Mouse (Mus musculus) embryonic facial prominence, embryonic 11.5 days (tissue): ENCODE data around the gene Lrrc72. TPM values are rescaled to one million over a fixed set of nuclear protein-coding genes. Genes with fewer than 3 reads are reported as not detected.

Source experiments
- ATAC-seq: fragments of 200-750 bp; cut with Nextera tagmentation; replicated peaks from 2 replicates; pipeline ENCODE4 v1.8.0; 2017; ENCODE audit warnings: low read depth; ENCODE audit not compliant: insufficient number of reproducible peaks, low FRiP score, low TSS enrichment
- DNase-seq: peaks from one replicate; pipeline ENCODE4 v3.0.0-alpha.2; 2015; ENCODE audit warnings: low spot score
- H3K27ac ChIP-seq: fragments of 300-500 bp; sonication (generic); replicated peaks from 2 replicates; pipeline ENCODE4 v1.5.1; 2014; ENCODE audit warnings: mild to moderate bottlenecking, low read depth, low read length, control low read depth
- H3K27me3 ChIP-seq: fragments of 300-500 bp; sonication (generic); 2 replicates; pipeline ENCODE4 v1.6.1; 2014; ENCODE audit warnings: mild to moderate bottlenecking, low read length, moderate library complexity, mixed read lengths; ENCODE audit not compliant: control insufficient read depth, insufficient read depth
- H3K36me3 ChIP-seq: fragments of 300-500 bp; sonication (generic); replicated peaks from 2 replicates; pipeline ENCODE4 v1.6.1; 2014; ENCODE audit warnings: low read depth, mild to moderate bottlenecking, low read length, moderate library complexity, mixed read lengths; ENCODE audit not compliant: control insufficient read depth, insufficient read depth
- H3K4me1 ChIP-seq: fragments of 300-500 bp; sonication (generic); 2 replicates; pipeline ENCODE4 v1.6.1; 2014; ENCODE audit warnings: low read length, mixed read lengths; ENCODE audit not compliant: control insufficient read depth, insufficient read depth
- H3K4me2 ChIP-seq: fragments of 300-500 bp; sonication (generic); 2 replicates; pipeline ENCODE4 v1.6.1; 2014; ENCODE audit warnings: low read depth, mild to moderate bottlenecking, control low read depth, low read length, moderate library complexity
- H3K4me3 ChIP-seq: fragments of 300-500 bp; sonication (generic); 2 replicates; pipeline ENCODE4 v1.5.1; 2014; ENCODE audit warnings: low read depth, low read length, control low read depth
- H3K9ac ChIP-seq: fragments of 300-500 bp; sonication (generic); replicated peaks from 2 replicates; pipeline ENCODE4 v1.6.1; 2014; ENCODE audit warnings: mild to moderate bottlenecking, control low read depth, low read length
- H3K9me3 ChIP-seq: fragments of 300-500 bp; sonication (generic); replicated peaks from 2 replicates; pipeline ENCODE4 v1.6.1; 2016; ENCODE audit warnings: mild to moderate bottlenecking, low read length, inconsistent platforms, mixed read lengths; ENCODE audit not compliant: control insufficient read depth
- WGBS: fragments of 180-500 bp; shearing (Covaris S2); extraction: QIAGEN DNeasy Blood & Tissue Kit; methylation state at CpG from one replicate; pipeline ENCODE4 v1.1.7; 2014; 5-methylcytosine and 5-hydroxymethylcytosine counted together
- polyA plus RNA-seq: library from polyadenylated mRNA; unstranded; fragments of >200 nt; fragmentation: Nextera tagmentation; extraction: Ambion mirVana; gene quantifications from 2 replicates; pipeline ENCODE4 v1.2.1, GENCODE M21; 2014

Gene Lrrc72
- polyA plus RNA-seq, 1 experiment from 2014 or later = not detected

DNA sequence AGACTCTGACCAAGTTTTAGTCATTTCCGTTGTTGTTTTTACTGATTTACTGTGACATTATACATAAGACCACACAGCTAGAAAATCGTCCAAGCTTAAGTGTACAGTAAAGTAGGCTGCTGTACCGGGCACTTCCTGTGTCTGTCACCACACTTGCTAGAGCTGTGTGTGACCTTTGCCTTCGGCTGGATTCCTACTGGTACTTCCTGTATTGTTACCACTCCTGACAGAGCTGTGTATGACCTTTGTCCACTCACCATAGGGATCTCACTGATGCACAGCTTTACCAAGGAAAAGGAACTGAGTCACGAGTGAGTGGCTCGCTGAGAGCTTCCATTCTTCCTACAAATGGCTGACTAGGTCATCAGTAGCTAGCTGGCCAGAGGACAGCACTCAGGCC is 66.1 kb downstream of the Lrrc72 start:
- Histone ChIP-seq H3K9ac (no peak overlapping the region), H3K27me3 (no peaks in the 10 kb centered on the region), H3K36me3 (peaks cover 4% of the 10 kb centered on the region), H3K27ac (no peak overlapping the region), H3K4me1 (no peaks in the 10 kb centered on the region), H3K9me3 (no peaks in the 10 kb centered on the region), H3K4me2 (no peak overlapping the region), H3K4me3 (no peak overlapping the region)
- 64% methylated on average over 6 of the region's 6 CpGs for WGBS
- DNase-seq (no peak), ATAC-seq (no peak)

- DNase-seq (no peak), ATAC-seq (no peak)
- H3K9ac ChIP-seq = no peak overlapping the region
- WGBS = 73% methylated on average over 6 of the region's 6 CpGs
- H3K4me2 ChIP-seq = no peak overlapping the region
- H3K4me1 ChIP-seq = no peaks in the 10 kb centered on the region
- H3K9me3 ChIP-seq = no peaks in the 10 kb centered on the region
- H3K4me3 ChIP-seq = no peak overlapping the region
- H3K27ac ChIP-seq = no peak overlapping the region
- peaks cover 4% of the 10 kb centered on the region for H3K36me3 ChIP-seq
- no peaks in the 10 kb centered on the region for H3K27me3 ChIP-seq
Measured at GRCm38 (mm10) chr12:36182570-36182969, 70.6 kb downstream of the Lrrc72 start.

DNA sequence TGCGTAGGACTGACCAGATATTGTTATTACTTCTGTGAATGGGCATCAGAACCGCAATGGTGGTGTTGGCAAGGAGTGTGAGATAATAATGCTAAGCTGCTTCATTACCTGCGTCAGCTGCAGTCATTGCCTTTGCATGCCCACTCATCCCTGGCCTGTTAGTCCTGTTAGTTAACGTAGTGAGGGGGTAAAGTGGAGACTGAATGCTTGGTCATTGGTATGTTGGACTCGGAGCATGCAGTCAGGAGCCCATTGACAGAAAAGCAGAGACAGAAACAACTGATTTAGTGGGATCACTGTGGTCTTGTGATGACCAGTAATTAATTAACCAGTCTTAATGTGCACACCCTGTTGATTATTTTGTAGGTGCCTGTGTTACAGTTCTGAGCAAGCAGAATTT is 76.0 kb downstream of the Lrrc72 start:
- Histone ChIP-seq H3K9me3 (no peaks in the 10 kb centered on the region), H3K4me1 (no peaks in the 10 kb centered on the region), H3K4me3 (no peak overlapping the region), H3K36me3 (no peaks in the 10 kb centered on the region; the same call in 1 of the 2 replicates), H3K27ac (no peak overlapping the region), H3K27me3 (no peaks in the 10 kb centered on the region), H3K4me2 (no peak overlapping the region), H3K9ac (no peak overlapping the region)
- WGBS = 94% methylated on average over 5 of the region's 5 CpGs
- ATAC-seq (no peak), DNase-seq (no peak)

GRCm38 (mm10) chr12:36165299-36165698 is 87.9 kb downstream of the Lrrc72 start:
- H3K4me3 ChIP-seq = no peak overlapping the region
- no peaks in the 10 kb centered on the region for H3K9me3 ChIP-seq
- no peaks in the 10 kb centered on the region for H3K27me3 ChIP-seq
- WGBS = 18% methylated on average over 1 of the region's 1 CpGs
- H3K4me1 ChIP-seq = no peaks in the 10 kb centered on the region
- ATAC-seq (no peak), DNase-seq (no peak)
- H3K27ac ChIP-seq = no peak overlapping the region
- no peak overlapping the region for H3K4me2 ChIP-seq
- no peak overlapping the region for H3K9ac ChIP-seq
- no peaks in the 10 kb centered on the region for H3K36me3 ChIP-seq

- no peaks in the 10 kb centered on the region for H3K4me1 ChIP-seq
- no peaks in the 10 kb centered on the region for H3K36me3 ChIP-seq
- no peak overlapping the region for H3K9ac ChIP-seq
- H3K4me2 ChIP-seq = no peak overlapping the region
- no peak for DNase-seq
- no peaks in the 10 kb centered on the region for H3K27me3 ChIP-seq
- no peak overlapping the region for H3K4me3 ChIP-seq
- 70% methylated on average over 7 of the region's 7 CpGs for WGBS
- no peak overlapping the region for H3K27ac ChIP-seq
- no peaks in the 10 kb centered on the region for H3K9me3 ChIP-seq
- ATAC-seq = no peak
Measured at GRCm38 (mm10) chr12:36164126-36164791, 88.9 kb downstream of the Lrrc72 start.

Other genes with a start within 250 kb of the Lrrc72 start
- gene Tspan13, start 210.9 kb downstream of the Lrrc72 start, polyA plus RNA-seq = 87.2 and 94.7 TPM in 2 replicates
- 37.8 and 39.6 TPM in 2 replicates for gene Ankmy2, start 96.3 kb downstream of the Lrrc72 start, polyA plus RNA-seq
- gene Bzw2, start 95.3 kb downstream of the Lrrc72 start, polyA plus RNA-seq = 351 and 387 TPM in 2 replicates
- 47.9 and 50.1 TPM in 2 replicates for gene Sostdc1, start 60.7 kb upstream of the Lrrc72 start, polyA plus RNA-seq
- gene Ispd, start 128.1 kb upstream of the Lrrc72 start, polyA plus RNA-seq = 7.7 and 11.3 TPM in 2 replicates
- gene D630036H23Rik, start 128.8 kb upstream of the Lrrc72 start, polyA plus RNA-seq = 1.5 and 1.8 TPM in 2 replicates